Mouse (Mus musculus): ENCODE results near the gene Ppip5k2. TPM values are rescaled to one million over a fixed set of nuclear protein-coding genes. Genes with fewer than 3 reads are reported as not detected.

Ppip5k2 gene
- polyA plus RNA-seq, 1 experiment from 2014 or later: 56.9 TPM

DNA sequence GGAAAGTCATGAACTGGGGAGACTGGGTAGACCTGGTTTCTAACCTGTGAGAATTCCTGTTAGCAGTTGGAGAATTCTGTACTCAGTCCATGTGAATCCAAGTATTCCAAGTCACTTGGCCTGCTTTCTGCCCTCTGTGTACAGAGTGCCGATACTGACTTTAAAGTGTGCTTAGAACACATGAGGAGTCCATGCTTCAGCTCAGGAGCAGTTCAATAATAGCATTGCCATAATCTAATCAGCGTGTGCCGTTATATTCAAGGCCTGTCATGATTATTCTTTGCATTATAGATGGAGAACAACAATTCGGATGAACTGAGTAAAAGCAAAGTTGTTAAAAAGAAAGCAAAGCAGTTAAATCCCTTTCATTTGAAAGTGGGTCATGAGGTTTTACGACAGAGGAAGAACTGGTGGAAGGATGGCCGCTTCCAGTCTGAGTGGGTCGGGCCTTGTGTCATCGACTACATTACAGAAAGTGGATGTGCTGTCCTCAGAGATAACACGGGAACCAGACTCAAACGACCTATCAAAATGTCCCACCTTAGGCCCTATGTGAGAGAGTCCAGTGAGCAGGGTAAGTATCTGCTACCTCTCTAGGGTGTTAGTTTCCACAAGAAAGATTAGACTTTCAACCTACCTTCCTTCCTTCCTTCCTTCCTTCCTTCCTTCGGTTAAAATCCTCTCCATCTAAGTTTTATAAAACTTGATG, 15.6 kb upstream of the Ppip5k2 start:
- WGBS: 91% methylated on average over 11 of the region's 11 CpGs
- DNase-seq (ENCODE audit: low spot score) (no peak), ATAC-seq (ENCODE audit: low FRiP score) (no peak)
- Histone ChIP-seq H3K9me3 (ENCODE audit: control insufficient read depth, low read length) (no peaks in the 10 kb centered on the region), H3K4me2 (replicated peaks; ENCODE audit: low read depth, low read length) (no peak overlapping the region), H3K36me3 (ENCODE audit: control insufficient read depth, insufficient read depth, low read length) (no peaks in the 10 kb centered on the region), H3K9ac (ENCODE audit: low read depth, low read length) (no peak overlapping the region), H3K27ac (ENCODE audit: low read depth, low read length) (no peak overlapping the region), H3K27me3 (ENCODE audit: control insufficient read depth, insufficient read depth, low read length) (no peaks in the 10 kb centered on the region), H3K4me3 (ENCODE audit: low read depth, low read length) (no peak overlapping the region), H3K4me1 (replicated peaks; ENCODE audit: control insufficient read depth, insufficient read depth, low read length) (no peaks in the 10 kb centered on the region)

DNA sequence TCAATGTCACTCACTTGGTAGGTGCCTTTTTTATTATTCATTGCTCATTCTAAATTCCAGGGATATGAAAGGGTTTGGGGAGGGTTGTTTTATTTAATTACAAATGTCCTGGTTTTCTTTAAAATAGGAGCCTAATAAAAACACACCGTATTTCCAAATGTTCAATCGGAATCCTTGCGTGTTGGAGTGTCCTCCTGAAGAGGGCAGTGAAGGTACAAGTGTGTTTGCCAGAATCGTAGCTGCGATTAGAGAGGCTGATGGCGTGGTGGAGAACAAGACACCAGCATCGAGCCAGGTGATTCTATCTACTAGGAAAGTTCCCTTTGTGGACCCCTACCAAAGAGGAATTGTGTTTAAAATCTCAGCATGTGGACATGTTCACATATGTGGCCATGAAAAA, 14.7 kb upstream of the Ppip5k2 start:
- 80% methylated on average over 7 of the region's 7 CpGs for WGBS
- no peaks in the 10 kb centered on the region for H3K27me3 ChIP-seq (ENCODE audit: control insufficient read depth, insufficient read depth, low read length)
- no peak for ATAC-seq (ENCODE audit: low FRiP score)
- H3K4me1 ChIP-seq (replicated peaks; ENCODE audit: control insufficient read depth, insufficient read depth, low read length): no peaks in the 10 kb centered on the region
- no peak overlapping the region for H3K27ac ChIP-seq (ENCODE audit: low read depth, low read length)
- H3K4me3 ChIP-seq (ENCODE audit: low read depth, low read length): no peak overlapping the region
- no peaks in the 10 kb centered on the region for H3K9me3 ChIP-seq (ENCODE audit: control insufficient read depth, low read length)
- H3K9ac ChIP-seq (ENCODE audit: low read depth, low read length): no peak overlapping the region
- DNase-seq (ENCODE audit: low spot score): no peak
- H3K36me3 ChIP-seq (ENCODE audit: control insufficient read depth, insufficient read depth, low read length): no peaks in the 10 kb centered on the region
- H3K4me2 ChIP-seq (replicated peaks; ENCODE audit: low read depth, low read length): no peak overlapping the region

DNA sequence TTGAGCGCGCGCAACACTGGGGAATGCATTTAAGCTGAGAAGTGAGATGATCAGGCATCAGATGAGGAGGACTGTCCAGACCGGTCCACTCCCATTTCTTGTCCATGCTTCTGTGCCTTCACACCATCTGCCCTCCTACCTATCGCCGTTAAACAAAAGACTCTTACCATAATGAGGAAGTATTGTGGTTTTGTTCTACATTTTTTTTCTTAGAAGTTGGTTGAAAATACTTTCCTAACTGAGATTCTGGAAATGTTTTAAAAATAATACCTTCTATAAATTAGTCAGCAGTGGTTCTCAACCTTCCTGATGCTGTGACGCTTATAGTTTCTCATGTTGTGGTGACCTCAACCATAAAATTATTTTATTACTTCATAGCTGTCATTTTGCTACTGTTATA, 11.5 kb upstream of the Ppip5k2 start:
- DNase-seq (ENCODE audit: low spot score): no peak
- Histone ChIP-seq H3K9me3 (ENCODE audit: control insufficient read depth, low read length) (no peaks in the 10 kb centered on the region), H3K27me3 (ENCODE audit: control insufficient read depth, insufficient read depth, low read length) (no peaks in the 10 kb centered on the region), H3K9ac (ENCODE audit: low read depth, low read length) (no peak overlapping the region), H3K27ac (ENCODE audit: low read depth, low read length) (no peak overlapping the region), H3K36me3 (ENCODE audit: control insufficient read depth, insufficient read depth, low read length) (no peaks in the 10 kb centered on the region), H3K4me2 (replicated peaks; ENCODE audit: low read depth, low read length) (no peak overlapping the region), H3K4me1 (replicated peaks; ENCODE audit: control insufficient read depth, insufficient read depth, low read length) (no peaks in the 10 kb centered on the region), H3K4me3 (ENCODE audit: low read depth, low read length) (no peak overlapping the region)
- 98% methylated on average over 7 of the region's 7 CpGs for WGBS
- ATAC-seq (ENCODE audit: low FRiP score): no peak

DNA sequence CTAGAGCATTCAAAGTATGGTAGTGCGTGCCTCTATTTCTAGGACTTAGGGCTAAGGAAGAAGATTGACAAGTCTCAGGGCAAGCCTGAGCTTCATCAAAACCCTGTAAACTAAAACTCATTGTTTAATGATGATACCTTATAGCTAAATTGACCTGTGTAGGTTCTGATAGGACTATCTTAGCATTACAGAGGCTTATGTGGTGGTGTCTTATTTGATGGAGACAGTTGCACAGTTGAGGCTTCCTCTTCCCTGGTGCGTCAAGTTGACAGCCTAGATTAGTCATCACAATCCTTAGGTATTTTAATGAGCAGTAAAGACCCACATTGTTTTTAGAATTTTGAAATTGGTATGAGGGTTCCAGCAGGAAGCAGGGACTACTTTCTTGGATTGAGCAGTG, 3.8 kb upstream of the Ppip5k2 start:
- 97% methylated on average over 2 of the region's 2 CpGs for WGBS
- Histone ChIP-seq H3K9ac (ENCODE audit: low read depth, low read length) (no peak overlapping the region), H3K4me3 (ENCODE audit: low read depth, low read length) (no peak overlapping the region), H3K4me1 (replicated peaks; ENCODE audit: control insufficient read depth, insufficient read depth, low read length) (no peaks in the 10 kb centered on the region), H3K27ac (ENCODE audit: low read depth, low read length) (no peak overlapping the region), H3K36me3 (ENCODE audit: control insufficient read depth, insufficient read depth, low read length) (no peaks in the 10 kb centered on the region), H3K27me3 (ENCODE audit: control insufficient read depth, insufficient read depth, low read length) (no peaks in the 10 kb centered on the region), H3K9me3 (ENCODE audit: control insufficient read depth, low read length) (no peaks in the 10 kb centered on the region), H3K4me2 (replicated peaks; ENCODE audit: low read depth, low read length) (no peak overlapping the region)
- DNase-seq (ENCODE audit: low spot score) (no peak), ATAC-seq (ENCODE audit: low FRiP score) (no peak)

DNA sequence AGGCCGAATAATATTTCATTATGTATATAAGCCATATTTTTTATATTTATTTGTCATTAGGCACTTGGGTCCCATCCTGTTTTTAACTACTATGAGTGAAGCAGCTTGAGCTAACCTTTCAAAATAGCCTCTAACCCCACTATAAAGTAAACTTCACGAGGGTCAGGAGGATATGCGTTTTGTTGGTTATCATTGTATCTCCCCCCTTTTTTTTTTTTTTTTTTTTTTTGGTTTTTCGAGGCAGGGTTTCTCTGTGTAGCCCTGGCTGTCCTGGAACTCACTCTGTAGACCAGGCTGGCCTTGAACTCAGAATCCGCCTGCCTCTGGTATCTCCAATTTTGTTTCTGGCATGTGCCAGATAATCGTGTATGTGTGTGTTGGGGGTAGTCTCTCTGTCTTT, 3.2 kb upstream of the Ppip5k2 start:
- Histone ChIP-seq H3K27me3 (ENCODE audit: control insufficient read depth, insufficient read depth, low read length) (no peaks in the 10 kb centered on the region), H3K4me1 (replicated peaks; ENCODE audit: control insufficient read depth, insufficient read depth, low read length) (no peaks in the 10 kb centered on the region), H3K27ac (ENCODE audit: low read depth, low read length) (no peak overlapping the region), H3K4me3 (ENCODE audit: low read depth, low read length) (no peak overlapping the region), H3K36me3 (ENCODE audit: control insufficient read depth, insufficient read depth, low read length) (no peaks in the 10 kb centered on the region), H3K9ac (ENCODE audit: low read depth, low read length) (no peak overlapping the region), H3K9me3 (ENCODE audit: control insufficient read depth, low read length) (no peaks in the 10 kb centered on the region), H3K4me2 (replicated peaks; ENCODE audit: low read depth, low read length) (no peak overlapping the region)
- ATAC-seq (ENCODE audit: low FRiP score): no peak
- 86% methylated on average over 6 of the region's 6 CpGs for WGBS
- DNase-seq (ENCODE audit: low spot score): no peak

DNA sequence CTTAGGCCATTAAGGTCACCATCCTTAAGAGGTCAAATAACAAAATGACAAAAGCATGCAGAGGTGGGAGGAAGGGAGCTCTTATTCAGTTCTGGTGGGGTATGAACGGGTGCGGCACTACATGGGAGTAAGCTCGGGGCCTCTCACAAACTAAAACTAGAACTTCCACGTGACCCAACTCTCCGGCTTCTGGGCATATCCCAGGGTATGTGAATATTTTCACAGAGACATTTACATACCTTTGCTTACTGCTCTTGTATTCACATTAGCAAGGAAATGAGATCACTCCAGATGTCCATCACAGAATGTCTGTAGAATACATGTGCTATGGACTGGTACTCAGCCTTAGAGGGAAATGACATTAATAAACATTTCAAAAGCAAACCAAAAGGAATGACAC, 1.5 kb upstream of the Ppip5k2 start:
- DNase-seq (ENCODE audit: low spot score): no peak
- ATAC-seq (ENCODE audit: low FRiP score): no peak
- 93% methylated on average over 5 of the region's 5 CpGs for WGBS
- H3K36me3 ChIP-seq (ENCODE audit: control insufficient read depth, insufficient read depth, low read length): no peaks in the 10 kb centered on the region
- no peak overlapping the region for H3K9ac ChIP-seq (ENCODE audit: low read depth, low read length)
- no peak overlapping the region for H3K27ac ChIP-seq (ENCODE audit: low read depth, low read length)
- no peak overlapping the region for H3K4me2 ChIP-seq (replicated peaks; ENCODE audit: low read depth, low read length)
- H3K9me3 ChIP-seq (ENCODE audit: control insufficient read depth, low read length): no peaks in the 10 kb centered on the region
- no peaks in the 10 kb centered on the region for H3K27me3 ChIP-seq (ENCODE audit: control insufficient read depth, insufficient read depth, low read length)
- no peaks in the 10 kb centered on the region for H3K4me1 ChIP-seq (replicated peaks; ENCODE audit: control insufficient read depth, insufficient read depth, low read length)
- no peak overlapping the region for H3K4me3 ChIP-seq (ENCODE audit: low read depth, low read length)

DNA sequence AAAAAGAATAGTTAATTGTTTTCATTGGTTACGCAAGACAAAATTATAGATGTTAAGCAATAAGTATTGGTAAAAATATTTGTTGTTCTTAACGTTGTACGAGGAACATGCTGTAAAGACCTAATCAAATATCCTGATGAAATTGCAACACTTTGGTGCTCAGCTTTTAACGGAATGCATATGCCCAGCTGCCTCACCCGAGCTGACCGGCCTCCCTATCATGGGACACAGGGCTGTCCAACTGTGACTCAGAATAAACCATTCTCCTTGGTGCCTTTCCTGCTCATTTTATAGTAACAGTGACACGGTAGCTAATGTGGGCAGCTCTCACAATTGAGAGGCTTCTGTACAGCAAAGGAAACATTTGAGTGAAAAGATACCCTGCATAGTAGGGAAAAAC, 907 bp upstream of the Ppip5k2 start:
- no peak for DNase-seq (ENCODE audit: low spot score)
- Histone ChIP-seq H3K4me1 (replicated peaks; ENCODE audit: control insufficient read depth, insufficient read depth, low read length) (no peaks in the 10 kb centered on the region), H3K9ac (ENCODE audit: low read depth, low read length) (no peak overlapping the region), H3K9me3 (ENCODE audit: control insufficient read depth, low read length) (no peaks in the 10 kb centered on the region), H3K27me3 (ENCODE audit: control insufficient read depth, insufficient read depth, low read length) (no peaks in the 10 kb centered on the region), H3K4me3 (ENCODE audit: low read depth, low read length) (no peak overlapping the region), H3K4me2 (replicated peaks; ENCODE audit: low read depth, low read length) (no peak overlapping the region), H3K27ac (ENCODE audit: low read depth, low read length) (no peak overlapping the region), H3K36me3 (ENCODE audit: control insufficient read depth, insufficient read depth, low read length) (no peaks in the 10 kb centered on the region)
- no peak for ATAC-seq (ENCODE audit: low FRiP score)
- 77% methylated on average over 7 of the region's 7 CpGs for WGBS

DNA sequence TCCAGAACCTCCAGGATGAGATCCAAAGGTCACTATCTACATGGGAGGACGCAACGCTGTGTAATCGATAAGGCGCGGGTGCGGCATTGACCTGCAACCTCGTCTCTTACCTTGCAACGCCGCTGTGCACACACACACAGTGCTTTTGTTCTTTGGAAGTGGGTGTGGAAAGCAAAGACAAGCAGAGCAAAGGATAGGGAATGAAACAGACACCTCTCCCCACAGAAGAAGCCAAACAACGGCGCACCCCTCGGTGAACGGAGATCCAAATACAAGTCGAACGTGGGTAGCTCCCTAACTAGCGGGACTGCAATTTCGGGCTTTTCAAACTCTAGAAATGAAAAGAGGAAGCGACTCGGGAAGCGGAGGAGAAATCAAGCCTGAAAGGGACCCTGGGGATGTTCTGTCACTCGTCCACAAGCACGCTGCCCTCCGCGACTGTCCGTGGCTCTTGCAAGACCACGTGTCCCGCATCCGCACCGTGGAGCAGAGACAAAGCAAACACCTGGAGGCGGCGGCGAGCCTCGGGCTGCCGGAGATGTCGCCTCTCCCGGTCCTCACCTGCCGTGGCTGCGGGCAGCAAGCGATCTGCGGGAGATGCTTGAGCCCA, 812 bp downstream of the Ppip5k2 start:
- H3K36me3 ChIP-seq (ENCODE audit: control insufficient read depth, insufficient read depth, low read length): no peaks in the 10 kb centered on the region
- H3K9ac ChIP-seq (ENCODE audit: low read depth, low read length): peak overlapping the region; percentile 88
- H3K27me3 ChIP-seq (ENCODE audit: control insufficient read depth, insufficient read depth, low read length): no peaks in the 10 kb centered on the region
- peak overlapping the region; percentile 61 for H3K27ac ChIP-seq (ENCODE audit: low read depth, low read length)
- peak; percentile 55 for DNase-seq (ENCODE audit: low spot score)
- no peaks in the 10 kb centered on the region for H3K4me1 ChIP-seq (replicated peaks; ENCODE audit: control insufficient read depth, insufficient read depth, low read length)
- no peaks in the 10 kb centered on the region for H3K9me3 ChIP-seq (ENCODE audit: control insufficient read depth, low read length)
- peak; percentile 75 for ATAC-seq (ENCODE audit: low FRiP score)
- peak overlapping the region; percentile 84 for H3K4me3 ChIP-seq (ENCODE audit: low read depth, low read length)
- peak overlapping the region; percentile 70 for H3K4me2 ChIP-seq (replicated peaks; ENCODE audit: low read depth, low read length)
- WGBS: under 1% methylated on average over 40 of the region's 40 CpGs

DNA sequence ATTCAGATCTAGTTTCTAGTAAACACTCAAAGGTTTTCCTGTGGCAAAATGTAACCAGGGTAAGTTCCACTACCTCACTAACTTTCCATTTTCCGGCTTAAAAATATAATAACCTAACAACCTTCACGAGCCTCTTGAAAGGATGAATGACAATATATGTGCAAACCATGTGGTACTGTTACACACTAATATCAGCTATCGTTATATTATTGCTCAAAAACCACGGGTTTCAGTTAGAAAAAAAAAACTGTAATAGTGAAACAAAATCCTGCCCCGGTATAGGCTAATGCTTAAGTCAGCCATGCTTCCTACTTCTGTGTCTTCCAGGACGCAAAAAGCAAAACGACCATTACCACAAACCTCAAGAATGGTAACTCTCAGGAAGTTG, 1.3 kb downstream of the Ppip5k2 start:
- Histone ChIP-seq H3K27ac (ENCODE audit: low read depth, low read length) (peak overlapping the region; percentile 61; the same call in 1 of the 2 replicates), H3K36me3 (ENCODE audit: control insufficient read depth, insufficient read depth, low read length) (no peaks in the 10 kb centered on the region), H3K4me3 (ENCODE audit: low read depth, low read length) (peak overlapping the region; percentile 84), H3K9me3 (ENCODE audit: control insufficient read depth, low read length) (no peaks in the 10 kb centered on the region), H3K4me2 (replicated peaks; ENCODE audit: low read depth, low read length) (peak overlapping the region; percentile 70), H3K9ac (ENCODE audit: low read depth, low read length) (peak overlapping the region; percentile 88), H3K27me3 (ENCODE audit: control insufficient read depth, insufficient read depth, low read length) (no peaks in the 10 kb centered on the region), H3K4me1 (replicated peaks; ENCODE audit: control insufficient read depth, insufficient read depth, low read length) (no peaks in the 10 kb centered on the region)
- no peak for DNase-seq (ENCODE audit: low spot score)
- WGBS: 20% methylated on average over 7 of the region's 7 CpGs
- no peak for ATAC-seq (ENCODE audit: low FRiP score)
